28 mouse cellular contexts compared by ENCODE assay signal in genomic region chr7:126094738-126095137, GRCm38 (mm10). TPM values are rescaled to one million over a fixed set of nuclear protein-coding genes. Genes with fewer than 3 reads are reported as not detected.
"Had no signal": no experiment of that assay in that cellular context is flagged by ENCODE, and none has a peak within 500 bp of the region (broad histone marks: within the 10 kb centered on the region; RNA-seq: fewer than 3 reads in every experiment).

No protein-coding gene starts in this region.

- DNase-seq: gastrocnemius, adult 2 months; gastrocnemius, postnatal 10 days; gastrocnemius, postnatal 25 days; heart, adult 18-20 months; heart, postnatal 10 days; heart, postnatal 4 days; kidney, adult 18-20 months; kidney, adult 8-10 months; kidney, postnatal 10 days; kidney, postnatal 25 days; kidney, postnatal 4 days; liver; liver, embryonic 13.5 days had no signal

- H3K9me3 ChIP-seq: heart, embryonic 10.5 days; intestine, embryonic 15.5 days; limb, embryonic 10.5 days; limb, embryonic 12.5 days; liver, embryonic 13.5 days had no signal

- H3K9ac ChIP-seq: heart, embryonic 12.5 days; hindbrain, embryonic 12.5 days; hindbrain, embryonic 14.5 days; intestine, embryonic 15.5 days; limb, embryonic 12.5 days; liver, embryonic 13.5 days had no signal

- H3K4me1 ChIP-seq: hindbrain, embryonic 10.5 days; hindbrain, embryonic 12.5 days; intestine, embryonic 15.5 days; limb, embryonic 10.5 days; limb, embryonic 12.5 days; liver, embryonic 13.5 days had no signal

- H3K27ac ChIP-seq: gastrocnemius, adult 2 months; heart, embryonic 10.5 days; hindbrain, embryonic 10.5 days; hindbrain, embryonic 12.5 days; hindbrain, embryonic 14.5 days; intestine, embryonic 15.5 days; layer of hippocampus, adult 2 months; left cerebral cortex, adult 2 months; limb, embryonic 10.5 days; limb, embryonic 12.5 days; liver, embryonic 13.5 days had no signal

- H3K27me3 ChIP-seq: heart, embryonic 12.5 days; hindbrain, embryonic 12.5 days; intestine, embryonic 15.5 days; limb, embryonic 12.5 days; liver, embryonic 13.5 days had no signal

- H3K4me2 ChIP-seq: heart, embryonic 12.5 days; hindbrain, embryonic 12.5 days; hindbrain, embryonic 14.5 days; intestine, embryonic 15.5 days; limb, embryonic 12.5 days; liver, embryonic 11.5 days; liver, embryonic 13.5 days had no signal

- ATAC-seq: hindbrain, embryonic 16.5 days; inflammation-experienced regulatory T-cells, adult 6 months; intestine, embryonic 15.5 days; intestine, postnatal 0 days had no signal

- H3K4me3 ChIP-seq: gastrocnemius, adult 2 months; heart, embryonic 10.5 days; heart, embryonic 12.5 days; hindbrain, embryonic 10.5 days; hindbrain, embryonic 12.5 days; intestine, embryonic 15.5 days; layer of hippocampus, adult 2 months; left cerebral cortex, adult 2 months; limb, embryonic 10.5 days; limb, embryonic 12.5 days; liver, embryonic 13.5 days had no signal

RNA-seq across cellular contexts. Expression of gene Gsg1l, which starts 12.5 kb away (rescaled TPM):
- total RNA-seq: gastrocnemius, adult 2 months; granulocyte monocyte progenitor cell, adult 5-6 weeks had no signal
- polyA plus RNA-seq: inflammation-experienced regulatory T-cells, adult 6 months had no signal
